Mouse (Mus musculus) intestine, embryonic 16.5 days (tissue): Measurements from ENCODE around the gene Fez1. TPM values are rescaled to one million over a fixed set of nuclear protein-coding genes. Genes with fewer than 3 reads are reported as not detected.

Experiments
- ATAC-seq: fragments of 200-750 bp; cut with Nextera tagmentation; 2 replicates; pipeline ENCODE4 v1.8.0; 2017; ENCODE audit warnings: moderate TSS enrichment, moderate library complexity
- H3K27ac ChIP-seq: fragments of 300-500 bp; sonication (generic); 2 replicates; pipeline ENCODE4 v1.5.1; 2014; ENCODE audit warnings: mild to moderate bottlenecking, low read length
- H3K27me3 ChIP-seq: fragments of 300-500 bp; sonication (generic); replicated peaks from 2 replicates; pipeline ENCODE4 v1.6.1; 2014; ENCODE audit warnings: low read length, control low read depth, mixed read lengths; ENCODE audit not compliant: control insufficient read depth, insufficient read depth
- H3K36me3 ChIP-seq: fragments of 300-500 bp; sonication (generic); 2 replicates; pipeline ENCODE4 v1.6.1; 2014; ENCODE audit warnings: low read length, control low read depth; ENCODE audit not compliant: control insufficient read depth, insufficient read depth
- H3K4me1 ChIP-seq: fragments of 300-500 bp; sonication (generic); 2 replicates; pipeline ENCODE4 v1.6.1; 2014; ENCODE audit warnings: low read length, control low read depth, mixed read lengths; ENCODE audit not compliant: control insufficient read depth, insufficient read depth
- H3K4me2 ChIP-seq: fragments of 300-500 bp; sonication (generic); 2 replicates; pipeline ENCODE4 v1.6.1; 2014; ENCODE audit warnings: low read depth, low read length, control low read depth
- H3K4me3 ChIP-seq: fragments of 300-500 bp; sonication (generic); 2 replicates; pipeline ENCODE4 v1.5.1; 2014; ENCODE audit warnings: mild to moderate bottlenecking, low read length
- H3K9ac ChIP-seq: fragments of 300-500 bp; sonication (generic); 2 replicates; pipeline ENCODE4 v1.6.1; 2014; ENCODE audit warnings: low read depth, low read length
- H3K9me3 ChIP-seq: fragments of 300-500 bp; sonication (generic); 2 replicates; pipeline ENCODE4 v1.6.1; 2016; ENCODE audit warnings: low read length, control low read depth; ENCODE audit not compliant: control insufficient read depth
- WGBS: fragments of 180-500 bp; shearing (Covaris S2); extraction: QIAGEN DNeasy Blood & Tissue Kit; methylation state at CpG from one replicate; pipeline ENCODE4 v1.1.7; 2014; 5-methylcytosine and 5-hydroxymethylcytosine counted together
- polyA plus RNA-seq: library from polyadenylated mRNA; unstranded; fragments of >200 nt; fragmentation: Nextera tagmentation; extraction: Ambion mirVana; gene quantifications from 2 replicates; pipeline ENCODE4 v1.2.1, GENCODE M21; 2015

Gene Fez1
- polyA plus RNA-seq, 1 experiment from 2014 or later, result 14.4 TPM

DNA sequence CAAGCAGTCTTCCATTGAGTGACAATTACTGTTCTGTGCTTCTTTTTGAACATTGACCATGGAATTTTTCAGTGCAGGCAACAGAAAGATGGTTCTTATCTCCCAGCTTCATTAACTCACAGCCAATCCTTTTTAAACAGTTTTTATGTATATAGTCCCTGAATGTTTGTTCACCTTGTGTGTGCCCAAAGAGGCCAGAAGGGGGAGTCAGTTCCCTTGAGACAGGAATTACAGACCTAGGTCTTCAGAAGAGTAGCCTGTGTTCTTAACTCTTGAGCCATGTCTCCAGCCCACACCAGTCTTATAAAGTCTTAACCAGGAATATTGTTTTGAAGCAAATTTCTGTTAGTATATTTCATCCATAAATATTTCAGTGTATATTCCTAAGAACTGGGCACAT lies 55.1 kb downstream of the Fez1 start:
- Histone ChIP-seq H3K9ac (no peak overlapping the region), H3K36me3 (no peaks in the 10 kb centered on the region), H3K4me1 (no peaks in the 10 kb centered on the region), H3K4me3 (no peak overlapping the region), H3K9me3 (no peaks in the 10 kb centered on the region), H3K27ac (no peak overlapping the region), H3K27me3 (no peaks in the 10 kb centered on the region), H3K4me2 (no peak overlapping the region)
- ATAC-seq, result no peak

DNA sequence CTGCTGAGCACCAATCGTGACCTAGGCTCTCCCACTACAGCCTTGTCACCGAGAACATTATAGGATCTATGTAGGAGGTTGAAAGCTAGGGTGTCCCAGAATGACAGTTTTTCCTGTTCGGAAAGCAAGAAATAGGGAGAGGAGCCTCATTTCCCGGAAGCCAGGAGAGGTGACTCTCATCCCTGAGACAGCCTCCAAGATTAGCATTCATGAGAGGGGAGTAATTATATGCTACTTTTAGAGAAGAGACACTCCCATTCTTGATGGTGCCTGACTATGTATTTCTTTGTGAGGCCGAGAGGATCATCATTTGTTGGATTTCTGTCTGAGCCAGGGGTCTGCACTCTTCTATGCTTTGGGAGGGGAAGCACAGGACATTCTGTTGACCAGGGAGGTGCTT lies 60.0 kb downstream of the Fez1 start:
- Histone ChIP-seq H3K27me3 (no peaks in the 10 kb centered on the region), H3K9ac (no peak overlapping the region), H3K36me3 (no peaks in the 10 kb centered on the region), H3K4me3 (no peak overlapping the region), H3K27ac (no peak overlapping the region), H3K4me1 (no peaks in the 10 kb centered on the region), H3K4me2 (no peak overlapping the region), H3K9me3 (no peaks in the 10 kb centered on the region)
- 71% methylated on average over 5 of the region's 5 CpGs for WGBS
- no peak for ATAC-seq

DNA sequence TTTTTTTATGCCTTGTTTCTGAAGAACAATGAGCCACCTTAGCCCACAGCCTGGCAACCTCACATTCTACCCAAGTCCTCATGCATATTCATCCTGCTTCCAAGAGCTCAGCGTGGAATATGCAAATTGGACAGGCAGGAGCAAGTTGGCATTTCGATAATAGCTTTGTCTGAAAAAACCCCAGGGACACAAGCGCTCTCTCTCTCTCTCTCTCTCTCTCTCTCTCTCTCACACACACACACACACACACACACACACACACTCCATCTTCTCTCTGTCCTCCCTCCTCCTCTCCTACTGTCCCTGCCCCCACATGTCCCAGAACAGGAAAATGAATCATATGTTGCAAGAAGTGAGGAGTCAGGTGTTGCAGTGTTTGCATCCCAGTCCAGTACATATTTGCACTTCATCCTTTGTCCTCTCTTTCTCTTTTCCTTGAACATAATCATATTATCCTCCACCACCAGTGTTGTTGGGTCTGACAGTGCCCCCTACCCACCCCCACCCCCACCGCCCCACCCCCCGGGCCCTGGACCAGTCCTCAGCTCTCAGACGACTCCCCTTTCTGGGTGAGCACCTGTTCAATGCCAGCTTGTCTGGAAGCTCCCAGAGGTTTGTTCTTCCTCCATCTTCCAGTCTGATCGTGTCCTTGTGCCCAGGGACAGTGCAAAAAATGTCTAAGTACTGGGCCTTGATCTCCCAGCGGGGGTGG lies 60.5 kb downstream of the Fez1 start:
- Histone ChIP-seq H3K4me3 (no peak overlapping the region), H3K27me3 (no peaks in the 10 kb centered on the region), H3K4me1 (no peaks in the 10 kb centered on the region), H3K9ac (no peak overlapping the region), H3K36me3 (no peaks in the 10 kb centered on the region), H3K9me3 (no peaks in the 10 kb centered on the region), H3K4me2 (no peak overlapping the region), H3K27ac (no peak overlapping the region)
- no peak for ATAC-seq
- WGBS, result 48% methylated on average over 8 of the region's 8 CpGs

DNA sequence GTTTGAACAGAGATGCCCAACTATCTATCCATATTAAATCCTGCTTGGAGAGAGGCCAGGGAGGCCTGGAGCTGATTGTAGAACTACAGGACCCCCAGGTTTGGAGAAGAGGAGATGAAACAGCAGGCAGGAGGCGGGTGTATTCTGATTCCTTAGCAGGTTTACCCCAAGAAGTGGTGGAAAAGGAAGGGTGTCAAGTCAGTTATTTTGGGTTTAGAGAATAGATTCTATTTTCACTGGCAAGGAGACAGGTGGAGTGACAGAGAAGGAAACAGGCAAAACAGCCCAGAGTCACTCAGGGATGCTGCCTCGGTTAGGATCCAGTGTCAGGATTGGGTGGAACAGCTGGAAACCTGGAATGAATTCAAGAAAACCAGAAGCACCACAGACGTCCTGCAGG lies 61.9 kb downstream of the Fez1 start:
- H3K9me3 ChIP-seq, result no peaks in the 10 kb centered on the region
- 65% methylated on average over 3 of the region's 3 CpGs for WGBS
- no peaks in the 10 kb centered on the region for H3K36me3 ChIP-seq
- no peaks in the 10 kb centered on the region for H3K27me3 ChIP-seq
- H3K4me2 ChIP-seq, result no peak overlapping the region
- no peak overlapping the region for H3K4me3 ChIP-seq
- no peak overlapping the region for H3K9ac ChIP-seq
- ATAC-seq, result no peak
- no peaks in the 10 kb centered on the region for H3K4me1 ChIP-seq
- H3K27ac ChIP-seq, result no peak overlapping the region

DNA sequence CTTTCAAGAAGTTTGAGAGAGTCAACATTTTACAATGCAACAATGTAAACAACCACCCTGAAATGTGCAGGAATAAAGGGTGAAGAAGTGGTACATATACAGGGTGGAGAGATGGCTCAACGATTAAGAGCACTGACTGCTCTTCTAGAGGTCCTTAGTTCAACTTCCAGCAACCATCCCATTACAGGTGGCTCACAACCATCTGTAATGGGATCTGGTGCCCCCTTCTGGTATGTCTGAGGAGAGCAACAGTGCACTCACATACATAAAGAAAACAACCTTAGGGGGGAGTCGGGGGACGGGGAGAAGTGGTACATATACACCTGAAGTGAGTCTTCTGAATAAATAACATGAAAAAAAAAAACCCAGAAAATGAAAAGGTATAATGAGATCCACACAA lies 63.6 kb downstream of the Fez1 start:
- no peaks in the 10 kb centered on the region for H3K36me3 ChIP-seq
- H3K9me3 ChIP-seq, result no peaks in the 10 kb centered on the region
- no peak overlapping the region for H3K9ac ChIP-seq
- no peaks in the 10 kb centered on the region for H3K4me1 ChIP-seq
- 63% methylated on average over 3 of the region's 3 CpGs for WGBS
- no peak overlapping the region for H3K27ac ChIP-seq
- ATAC-seq, result no peak
- H3K4me3 ChIP-seq, result no peak overlapping the region
- H3K4me2 ChIP-seq, result no peak overlapping the region
- H3K27me3 ChIP-seq, result no peaks in the 10 kb centered on the region

DNA sequence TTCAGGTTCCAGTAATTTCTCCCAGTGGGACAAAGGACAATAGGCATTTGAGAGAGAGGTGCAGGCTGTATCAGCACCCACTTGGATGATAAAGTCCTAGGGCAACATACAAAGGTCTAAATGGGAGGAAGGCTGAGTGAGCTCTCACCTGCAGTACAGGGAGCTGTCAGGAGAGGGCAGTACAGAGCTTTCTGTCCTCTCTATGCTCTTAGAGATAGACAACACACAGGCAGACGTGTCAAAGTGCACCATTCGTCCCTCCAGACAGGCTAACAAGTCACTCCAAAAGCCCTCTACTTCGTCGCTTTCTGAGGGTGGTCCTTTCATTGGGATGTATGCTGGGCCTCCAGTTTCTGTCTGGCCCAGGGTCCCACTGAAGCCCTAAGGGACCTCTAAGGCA lies 68.9 kb downstream of the Fez1 start:
- no peaks in the 10 kb centered on the region for H3K27me3 ChIP-seq
- no peak for ATAC-seq
- WGBS, result 30% methylated on average over 4 of the region's 4 CpGs
- no peaks in the 10 kb centered on the region for H3K9me3 ChIP-seq
- H3K27ac ChIP-seq, result no peak overlapping the region
- no peaks in the 10 kb centered on the region for H3K36me3 ChIP-seq
- H3K4me3 ChIP-seq, result no peak overlapping the region
- no peaks in the 10 kb centered on the region for H3K4me1 ChIP-seq
- no peak overlapping the region for H3K4me2 ChIP-seq
- H3K9ac ChIP-seq, result no peak overlapping the region

DNA sequence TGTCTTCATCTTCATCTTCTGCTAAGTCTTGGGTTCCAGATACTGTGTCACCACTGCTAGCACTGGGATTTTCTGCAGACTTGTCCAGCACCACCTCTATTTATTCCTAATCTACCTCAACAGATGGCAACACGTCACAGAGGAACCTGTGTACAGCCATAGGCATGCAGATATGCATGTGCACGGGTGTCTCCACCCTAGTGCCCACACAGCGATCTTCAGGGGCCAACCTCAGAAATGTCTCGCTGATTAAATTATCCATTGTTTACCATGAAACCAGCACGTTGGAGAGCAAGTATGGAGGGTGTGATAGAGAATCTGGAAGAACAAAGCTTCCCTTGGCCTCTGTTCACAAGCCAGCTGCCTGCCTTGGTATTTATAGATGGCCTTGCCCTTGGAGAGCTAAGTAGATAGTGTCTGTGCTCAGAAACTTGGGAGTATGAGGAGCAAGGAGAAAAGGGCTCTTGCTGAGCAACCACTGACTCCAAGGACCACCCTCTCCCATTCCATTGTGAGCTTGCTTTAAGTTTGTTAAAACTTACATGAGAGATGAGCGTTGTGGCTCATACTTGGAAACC lies 71.8 kb downstream of the Fez1 start:
- H3K9ac ChIP-seq, result no peak overlapping the region
- WGBS, result 71% methylated on average over 6 of the region's 6 CpGs
- no peak overlapping the region for H3K27ac ChIP-seq
- ATAC-seq, result no peak
- H3K9me3 ChIP-seq, result no peaks in the 10 kb centered on the region
- H3K4me1 ChIP-seq, result no peaks in the 10 kb centered on the region
- H3K36me3 ChIP-seq, result no peaks in the 10 kb centered on the region
- no peak overlapping the region for H3K4me2 ChIP-seq
- no peaks in the 10 kb centered on the region for H3K27me3 ChIP-seq
- H3K4me3 ChIP-seq, result no peak overlapping the region

DNA sequence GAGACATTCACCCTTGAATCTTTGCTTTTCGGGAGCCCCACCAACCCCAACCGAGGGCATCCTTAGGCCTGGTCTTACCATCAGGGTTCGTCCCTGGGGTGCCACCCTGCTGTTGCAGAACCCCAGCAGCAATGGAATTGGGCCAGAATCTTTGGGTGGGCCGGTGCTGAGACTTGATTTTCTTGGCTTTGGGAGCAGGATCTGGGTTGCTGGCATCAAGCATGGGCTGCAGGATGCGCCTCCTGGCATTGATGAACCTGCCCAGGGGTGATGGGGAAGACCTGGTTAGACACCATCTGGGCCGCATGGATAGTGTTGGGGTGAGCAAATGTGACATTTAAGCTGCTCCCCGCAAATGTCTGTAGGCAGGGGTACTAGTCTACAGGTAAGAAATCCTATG lies 72.6 kb downstream of the Fez1 start:
- no peaks in the 10 kb centered on the region for H3K36me3 ChIP-seq
- H3K27me3 ChIP-seq, result no peaks in the 10 kb centered on the region
- no peak overlapping the region for H3K9ac ChIP-seq
- no peaks in the 10 kb centered on the region for H3K9me3 ChIP-seq
- H3K27ac ChIP-seq, result no peak overlapping the region
- H3K4me2 ChIP-seq, result no peak overlapping the region
- H3K4me1 ChIP-seq, result no peaks in the 10 kb centered on the region
- ATAC-seq, result no peak
- H3K4me3 ChIP-seq, result no peak overlapping the region
- WGBS, result 89% methylated on average over 7 of the region's 7 CpGs

DNA sequence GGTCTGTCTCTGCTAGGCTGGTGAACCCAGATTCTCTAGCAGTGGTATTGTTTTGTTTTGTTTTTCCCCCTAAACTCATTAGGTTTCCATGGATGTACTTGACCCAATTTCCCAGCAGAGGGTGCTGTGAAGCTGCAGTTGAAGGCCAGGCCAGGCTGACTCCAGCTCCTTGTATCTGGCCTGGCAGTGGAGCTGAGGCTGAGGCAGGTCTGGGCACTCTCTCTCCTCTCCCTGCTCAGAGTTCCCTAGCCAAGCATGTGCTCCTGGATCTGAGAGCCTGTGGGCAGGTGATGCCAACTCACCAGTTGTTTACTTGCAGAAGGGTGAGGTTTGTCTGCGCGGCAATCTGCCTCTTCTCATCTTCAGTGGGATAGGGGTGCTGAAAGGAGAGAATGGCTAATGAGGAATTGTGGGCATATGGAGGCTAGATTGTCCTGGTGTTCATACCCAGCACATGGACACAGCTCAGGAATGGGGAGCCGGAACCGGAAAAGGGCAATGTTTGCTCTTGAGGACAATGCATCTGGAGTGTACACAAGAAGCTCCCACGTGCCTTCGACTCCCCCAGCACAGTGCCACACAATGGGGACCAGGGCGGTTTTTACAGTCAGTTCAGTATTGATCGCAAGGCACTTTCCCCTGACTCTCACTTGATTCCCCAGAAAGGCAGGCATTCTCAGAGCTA lies 73.5 kb downstream of the Fez1 start:
- Histone ChIP-seq H3K27ac (no peak overlapping the region), H3K4me3 (no peak overlapping the region), H3K4me2 (no peak overlapping the region), H3K36me3 (no peaks in the 10 kb centered on the region), H3K9me3 (no peaks in the 10 kb centered on the region), H3K4me1 (no peaks in the 10 kb centered on the region), H3K27me3 (no peaks in the 10 kb centered on the region), H3K9ac (no peak overlapping the region)
- 74% methylated on average over 8 of the region's 8 CpGs for WGBS
- ATAC-seq, result peak; percentile 44; the same call in 1 of the 2 replicates
